Mouse (Mus musculus): Measurements from ENCODE around the gene 4833427G06Rik. TPM values are rescaled to one million over a fixed set of nuclear protein-coding genes. Genes with fewer than 3 reads are reported as not detected.

Gene 4833427G06Rik
- polyA plus RNA-seq, 1 experiment from 2014 or later: not detected

GRCm38 (mm10) chr9:51060601-51061000 lies 41.3 kb downstream of the 4833427G06Rik start, which contains the start of gene Btg4:
Gene Btg4 (plus strand): TSS chr9:51060901.
- no peak for ATAC-seq (ENCODE audit: insufficient number of reproducible peaks, insufficient read depth, low FRiP score, low TSS enrichment, low read depth)
- no peak within 1 kb of the TSS for H3K27ac ChIP-seq
- H3K36me3 ChIP-seq: no peaks in the 10 kb centered on the region
- peaks cover 7% of the 10 kb centered on the region; the same call in 1 of the 2 replicates for H3K4me1 ChIP-seq (replicated peaks)
- no peak within 1 kb of the TSS for H3K4me2 ChIP-seq
- no peaks in the 10 kb centered on the region for H3K27me3 ChIP-seq
- no peak within 1 kb of the TSS for H3K4me3 ChIP-seq (replicated peaks)
- H3K9ac ChIP-seq (replicated peaks): no peak within 1 kb of the TSS
- WGBS: 79% methylated on average over 2 of the region's 2 CpGs
- H3K9me3 ChIP-seq: no peaks in the 10 kb centered on the region

GRCm38 (mm10) chr9:51058951-51059521 lies 42.8 kb downstream of the 4833427G06Rik start:
- ATAC-seq (ENCODE audit: insufficient number of reproducible peaks, insufficient read depth, low FRiP score, low TSS enrichment, low read depth): no peak
- Histone ChIP-seq H3K4me2 (no peak overlapping the region), H3K9me3 (no peaks in the 10 kb centered on the region), H3K4me3 (replicated peaks) (no peak overlapping the region), H3K36me3 (no peaks in the 10 kb centered on the region), H3K27me3 (no peaks in the 10 kb centered on the region), H3K27ac (no peak overlapping the region), H3K4me1 (replicated peaks) (peaks cover 7% of the 10 kb centered on the region; the same call in 1 of the 2 replicates), H3K9ac (replicated peaks) (no peak overlapping the region)
- WGBS: 77% methylated on average over 4 of the region's 4 CpGs

GRCm38 (mm10) chr9:51056360-51057324 lies 45.2 kb downstream of the 4833427G06Rik start:
- H3K9me3 ChIP-seq: no peaks in the 10 kb centered on the region
- H3K27me3 ChIP-seq: no peaks in the 10 kb centered on the region
- H3K4me1 ChIP-seq (replicated peaks): peaks cover 7% of the 10 kb centered on the region; the same call in 1 of the 2 replicates
- no peak for ATAC-seq (ENCODE audit: insufficient number of reproducible peaks, insufficient read depth, low FRiP score, low TSS enrichment, low read depth)
- 52% methylated on average over 3 of the region's 3 CpGs for WGBS
- no peak overlapping the region for H3K9ac ChIP-seq (replicated peaks)
- H3K27ac ChIP-seq: no peak overlapping the region
- no peak overlapping the region for H3K4me2 ChIP-seq
- no peaks in the 10 kb centered on the region for H3K36me3 ChIP-seq
- no peak overlapping the region for H3K4me3 ChIP-seq (replicated peaks)

- no peaks in the 10 kb centered on the region for H3K36me3 ChIP-seq
- no peak overlapping the region for H3K4me3 ChIP-seq (replicated peaks)
- no peak overlapping the region for H3K27ac ChIP-seq
- no peaks in the 10 kb centered on the region for H3K9me3 ChIP-seq
- no peak for ATAC-seq (ENCODE audit: insufficient number of reproducible peaks, insufficient read depth, low FRiP score, low TSS enrichment, low read depth)
- H3K27me3 ChIP-seq: no peaks in the 10 kb centered on the region
- no peak overlapping the region for H3K9ac ChIP-seq (replicated peaks)
- no peak overlapping the region for H3K4me2 ChIP-seq
- WGBS: 74% methylated on average over 3 of the region's 3 CpGs
- peaks cover 7% of the 10 kb centered on the region; the same call in 1 of the 2 replicates for H3K4me1 ChIP-seq (replicated peaks)
Observed at GRCm38 (mm10) chr9:51052180-51052579, 49.7 kb downstream of the 4833427G06Rik start.

- H3K9me3 ChIP-seq: no peaks in the 10 kb centered on the region
- H3K4me1 ChIP-seq (replicated peaks): no peaks in the 10 kb centered on the region
- H3K4me2 ChIP-seq: no peak overlapping the region
- no peak for ATAC-seq (ENCODE audit: insufficient number of reproducible peaks, insufficient read depth, low FRiP score, low TSS enrichment, low read depth)
- no peak overlapping the region for H3K4me3 ChIP-seq (replicated peaks)
- H3K27me3 ChIP-seq: no peaks in the 10 kb centered on the region
- 83% methylated on average over 6 of the region's 6 CpGs for WGBS
- no peak overlapping the region for H3K27ac ChIP-seq
- H3K36me3 ChIP-seq: no peaks in the 10 kb centered on the region
- no peak overlapping the region for H3K9ac ChIP-seq (replicated peaks)
Observed at GRCm38 (mm10) chr9:51042136-51042535, 59.7 kb downstream of the 4833427G06Rik start.

- WGBS: 91% methylated on average over 7 of the region's 7 CpGs
- Histone ChIP-seq H3K9ac (replicated peaks) (no peak overlapping the region), H3K27ac (no peak overlapping the region), H3K4me2 (no peak overlapping the region), H3K4me3 (replicated peaks) (no peak overlapping the region), H3K4me1 (replicated peaks) (no peaks in the 10 kb centered on the region), H3K9me3 (no peaks in the 10 kb centered on the region), H3K27me3 (no peaks in the 10 kb centered on the region), H3K36me3 (no peaks in the 10 kb centered on the region)
- no peak for ATAC-seq (ENCODE audit: insufficient number of reproducible peaks, insufficient read depth, low FRiP score, low TSS enrichment, low read depth)
Observed at GRCm38 (mm10) chr9:51041491-51041980, 60.3 kb downstream of the 4833427G06Rik start.

- no peak for ATAC-seq (ENCODE audit: insufficient number of reproducible peaks, insufficient read depth, low FRiP score, low TSS enrichment, low read depth)
- Histone ChIP-seq H3K27ac (no peak overlapping the region), H3K4me2 (no peak overlapping the region), H3K4me3 (replicated peaks) (no peak overlapping the region), H3K9ac (replicated peaks) (no peak overlapping the region), H3K27me3 (peaks cover 11% of the 10 kb centered on the region), H3K36me3 (no peaks in the 10 kb centered on the region), H3K4me1 (replicated peaks) (peaks cover 4% of the 10 kb centered on the region; the same call in 1 of the 2 replicates), H3K9me3 (no peaks in the 10 kb centered on the region)
- WGBS: 79% methylated on average over 3 of the region's 3 CpGs
Observed at GRCm38 (mm10) chr9:51032785-51033529, 68.9 kb downstream of the 4833427G06Rik start.

- ATAC-seq (ENCODE audit: insufficient number of reproducible peaks, insufficient read depth, low FRiP score, low TSS enrichment, low read depth): no peak
- Histone ChIP-seq H3K4me3 (replicated peaks) (no peak overlapping the region), H3K4me1 (replicated peaks) (peaks cover 4% of the 10 kb centered on the region; the same call in 1 of the 2 replicates), H3K27ac (no peak overlapping the region), H3K9ac (replicated peaks) (no peak overlapping the region), H3K36me3 (no peaks in the 10 kb centered on the region), H3K9me3 (no peaks in the 10 kb centered on the region), H3K4me2 (no peak overlapping the region), H3K27me3 (peaks cover 11% of the 10 kb centered on the region)
- 62% methylated on average over 8 of the region's 8 CpGs for WGBS
Observed at GRCm38 (mm10) chr9:51032291-51032690, 69.6 kb downstream of the 4833427G06Rik start.

- H3K9me3 ChIP-seq: no peaks in the 10 kb centered on the region
- WGBS: 64% methylated on average over 6 of the region's 6 CpGs
- ATAC-seq (ENCODE audit: insufficient number of reproducible peaks, insufficient read depth, low FRiP score, low TSS enrichment, low read depth): no peak
Observed at GRCm38 (mm10) chr9:51031603-51032002, 70.3 kb downstream of the 4833427G06Rik start.

More at GRCm38 (mm10) chr9:51031603-51032002, 70.3 kb downstream of the 4833427G06Rik start:
- Histone ChIP-seq H3K27ac (no peak overlapping the region), H3K4me3 (replicated peaks) (no peak overlapping the region), H3K4me1 (replicated peaks) (peaks cover 4% of the 10 kb centered on the region; the same call in 1 of the 2 replicates), H3K9ac (replicated peaks) (no peak overlapping the region), H3K4me2 (no peak overlapping the region), H3K36me3 (no peaks in the 10 kb centered on the region), H3K27me3 (peaks cover 11% of the 10 kb centered on the region)

All from limb, embryonic 12.5 days (tissue).